Mouse (Mus musculus): ENCODE measurements at regions not wholly inside any gene's neighbourhood (a gene's known extent, or its start where the extent isn't known, plus 50 kb on each side); places are given as distances from the start of the nearest gene placed in this dataset.

- DNase-seq (ENCODE audit: low spot score in 2 of 2): no peak
Observed at GRCm38 (mm10) chr1:167517611-167518110, 51.1 kb upstream of the Lrrc52 start.

GRCm38 (mm10) chr1:167523881-167524280, 57.3 kb upstream of the Lrrc52 start:
- DNase-seq (ENCODE audit: low spot score in 2 of 2): no peak

- DNase-seq (ENCODE audit: low spot score in 2 of 2): peak in 1 of 2 experiments; percentile 19
Observed at GRCm38 (mm10) chr1:167532571-167533331, 65.4 kb upstream of the Rxrg start.

GRCm38 (mm10) chr1:167546000-167546399, 52.2 kb upstream of the Rxrg start:
- DNase-seq (ENCODE audit: low spot score in 2 of 2): no peak

GRCm38 (mm10) chr1:167547248-167547647, 50.9 kb upstream of the Rxrg start:
- DNase-seq (ENCODE audit: low spot score in 2 of 2): no peak

Measured in left cerebral cortex, adult 8-10 months (tissue).